Mouse (Mus musculus): ENCODE measurements around the gene Krt18.

The Krt18 gene

GRCm38 (mm10) chr15:102070476-102071467 lies 42.8 kb downstream of the Krt18 start:
- 70% methylated on average over 13 of the region's 13 CpGs for WGBS

- WGBS = 12% methylated on average over 6 of the region's 6 CpGs
Measured at GRCm38 (mm10) chr15:102072963-102073558, 45.1 kb downstream of the Krt18 start.

DNA sequence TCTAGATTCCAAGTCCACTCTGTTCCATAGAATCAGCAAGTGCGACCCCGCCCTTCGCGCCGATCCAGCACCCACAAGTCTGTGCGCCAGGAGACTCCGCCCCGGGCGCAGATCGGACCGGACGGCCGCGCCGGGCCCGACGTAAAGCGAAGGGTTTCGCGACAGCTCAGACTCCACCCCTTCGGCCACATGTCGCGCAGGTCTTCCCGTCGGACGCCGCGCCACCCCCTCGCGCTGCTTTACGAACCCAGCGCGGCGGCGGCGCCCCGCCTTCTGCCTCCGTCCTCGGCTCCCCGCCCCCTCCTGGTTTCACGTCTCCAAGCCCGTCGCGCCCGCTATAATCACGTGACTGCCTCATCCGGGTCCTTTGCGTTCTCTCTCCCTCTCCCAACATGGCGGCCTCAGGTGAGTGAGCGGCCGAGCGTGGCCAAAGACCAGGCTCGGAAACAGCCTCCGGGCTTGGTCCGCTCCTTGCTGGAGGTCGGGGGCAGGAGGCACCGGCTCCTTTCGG lies 45.6 kb downstream of the Krt18 start, which contains the start of gene Eif4b:
TSS of gene Eif4b (plus strand) at position 215 of the 511 bp plus-strand sequence.
- under 1% methylated on average over 58 of the region's 58 CpGs for WGBS

DNA sequence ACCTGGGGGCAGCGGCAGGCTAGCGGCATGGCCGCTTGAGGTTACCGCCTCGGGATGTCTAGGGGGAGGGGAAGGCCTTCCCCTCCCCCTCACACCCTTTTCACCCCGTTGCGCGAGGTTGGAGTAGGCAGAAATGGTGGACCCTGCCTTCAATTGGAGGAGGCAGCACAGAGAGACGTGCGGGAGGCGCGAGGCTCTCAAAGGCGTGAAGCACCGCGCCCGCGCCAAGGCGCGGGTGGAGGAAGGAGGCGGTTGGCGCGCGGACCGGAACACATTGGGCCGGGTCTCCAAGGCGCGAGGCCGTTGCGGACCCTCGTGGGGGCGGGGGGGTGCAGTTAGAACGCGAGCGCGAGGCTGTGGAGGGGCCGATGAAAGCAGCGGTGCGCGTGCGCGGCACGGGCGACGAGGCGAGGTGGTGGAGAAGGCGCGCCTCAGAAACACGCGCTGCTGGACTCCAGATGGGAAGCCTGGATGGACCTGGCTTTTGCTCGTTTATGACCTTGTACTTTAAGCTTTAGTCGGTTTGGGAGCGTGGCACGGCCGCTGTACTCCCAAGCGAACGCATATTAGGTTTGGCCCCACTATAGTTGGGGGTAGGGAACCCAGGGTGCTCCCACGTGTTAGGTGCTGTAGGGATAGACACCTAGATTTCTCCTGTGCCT lies 46.2 kb downstream of the Krt18 start:
- under 1% methylated on average over 56 of the region's 57 CpGs for WGBS

DNA sequence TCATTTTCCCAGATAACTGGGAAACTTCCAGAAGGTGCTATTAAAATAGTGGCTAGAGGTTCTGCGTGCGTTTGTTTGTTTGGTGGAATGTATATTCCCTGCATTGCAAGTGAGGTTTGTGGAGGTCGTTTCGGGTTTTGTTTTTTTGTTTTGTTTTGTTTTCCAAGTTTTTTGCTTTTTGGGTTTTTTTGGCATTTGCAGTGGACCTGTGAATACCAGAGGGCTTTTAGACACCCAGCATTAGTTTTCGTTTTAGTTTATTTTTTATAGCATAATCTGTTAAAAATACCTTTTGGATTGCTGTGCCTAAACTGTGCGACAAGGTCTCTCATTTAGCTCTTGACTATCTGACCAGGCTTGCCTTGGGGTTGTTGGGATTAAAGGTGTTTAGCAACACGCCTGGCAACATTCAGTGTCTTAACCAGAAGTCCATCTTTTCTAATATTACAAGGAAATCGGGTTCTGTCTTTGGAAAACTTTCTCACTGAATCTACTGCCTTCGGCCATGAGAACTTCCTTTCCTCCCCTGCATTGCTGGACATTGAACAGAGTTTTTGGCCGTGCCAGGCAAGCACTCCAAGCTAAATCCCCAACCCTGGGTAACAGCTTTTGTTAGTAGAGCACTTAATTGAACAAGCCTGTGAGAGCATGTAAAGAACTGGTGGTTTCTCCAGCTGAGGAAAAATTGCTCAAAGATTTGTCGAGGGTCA lies 47.1 kb downstream of the Krt18 start:
- 7% methylated on average over 11 of the region's 11 CpGs for WGBS

GRCm38 (mm10) chr15:102077111-102077677 lies 49.2 kb downstream of the Krt18 start:
- WGBS = 84% methylated on average over 2 of the region's 2 CpGs

GRCm38 (mm10) chr15:102079221-102079620 lies 51.2 kb downstream of the Krt18 start:
- 65% methylated on average over 4 of the region's 4 CpGs for WGBS

GRCm38 (mm10) chr15:102079924-102080323 lies 51.9 kb downstream of the Krt18 start:
- 70% methylated on average over 8 of the region's 8 CpGs for WGBS

DNA sequence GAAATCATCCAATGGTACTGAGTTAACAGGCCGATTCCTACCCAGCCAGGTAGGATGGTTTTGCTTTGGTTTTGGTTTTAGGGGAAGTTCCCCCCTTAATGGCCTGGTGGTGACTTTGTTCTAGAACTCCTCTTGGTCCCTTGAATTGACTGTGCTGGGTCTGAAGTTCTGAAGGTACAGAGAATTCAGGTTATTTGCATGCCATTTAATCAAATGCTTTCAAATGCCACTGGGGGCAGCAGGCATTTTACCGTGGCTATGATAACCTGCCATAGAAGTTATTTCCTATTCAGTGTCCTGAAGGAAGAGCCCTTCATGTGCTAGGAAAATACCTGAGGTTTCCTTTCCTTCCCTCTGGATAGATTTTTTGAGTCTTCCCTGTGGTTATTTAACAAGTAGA lies 52.4 kb downstream of the Krt18 start:
- 51% methylated on average over 2 of the region's 2 CpGs for WGBS
